Mouse (Mus musculus) Muller cell, postnatal 12 days (primary cell): ENCODE data around the gene Adora1.

ENCODE experiments used
- DNase-seq: peaks from one replicate; pipeline ENCODE4 v3.0.0-alpha.2; 2015; ENCODE audit errors: inconsistent ontology term

Adora1 gene

GRCm38 (mm10) chr1:134216629-134216971 is 18.6 kb downstream of the Adora1 start:
- no peak for DNase-seq

- DNase-seq = no peak
Measured at GRCm38 (mm10) chr1:134215751-134216628, 19.2 kb downstream of the Adora1 start.

- no peak for DNase-seq
Measured at GRCm38 (mm10) chr1:134215059-134215458, 20.2 kb downstream of the Adora1 start.

GRCm38 (mm10) chr1:134213405-134213804 is 21.8 kb downstream of the Adora1 start:
- no peak for DNase-seq

GRCm38 (mm10) chr1:134212351-134212750 is 22.9 kb downstream of the Adora1 start:
- no peak for DNase-seq

- no peak for DNase-seq
Measured at GRCm38 (mm10) chr1:134211631-134212030, 23.6 kb downstream of the Adora1 start.

GRCm38 (mm10) chr1:134211043-134211442 is 24.2 kb downstream of the Adora1 start:
- no peak for DNase-seq

- no peak for DNase-seq
Measured at GRCm38 (mm10) chr1:134210179-134210755, 25.0 kb downstream of the Adora1 start.

- DNase-seq = no peak
Measured at GRCm38 (mm10) chr1:134206085-134206484, 29.1 kb downstream of the Adora1 start.

GRCm38 (mm10) chr1:134205296-134206018 is 29.8 kb downstream of the Adora1 start:
- no peak for DNase-seq

- DNase-seq = no peak
Measured at GRCm38 (mm10) chr1:134204230-134204629, 31.0 kb downstream of the Adora1 start.

GRCm38 (mm10) chr1:134201751-134202420 is 33.3 kb downstream of the Adora1 start:
- DNase-seq = no peak

- DNase-seq = no peak
Measured at GRCm38 (mm10) chr1:134200998-134201686, 34.1 kb downstream of the Adora1 start.

GRCm38 (mm10) chr1:134200481-134200880 is 34.8 kb downstream of the Adora1 start:
- DNase-seq = no peak

- DNase-seq = no peak
Measured at GRCm38 (mm10) chr1:134198197-134198995, 36.8 kb downstream of the Adora1 start.

- no peak for DNase-seq
Measured at GRCm38 (mm10) chr1:134197325-134197982, 37.8 kb downstream of the Adora1 start.

- DNase-seq = peak; percentile 58
Measured at GRCm38 (mm10) chr1:134196386-134196785, 38.8 kb downstream of the Adora1 start.

- peak; percentile 51 for DNase-seq
Measured at GRCm38 (mm10) chr1:134195979-134196378, 39.3 kb downstream of the Adora1 start.

GRCm38 (mm10) chr1:134195571-134195970 is 39.7 kb downstream of the Adora1 start:
- DNase-seq = no peak

GRCm38 (mm10) chr1:134195117-134195516 is 40.1 kb downstream of the Adora1 start:
- no peak for DNase-seq
